In genomic region chr4:132943088-132943487, GRCm38 (mm10) we compare ENCODE assay signal across 15 mouse cellular contexts. TPM values are rescaled to one million over a fixed set of nuclear protein-coding genes. Genes with fewer than 3 reads are reported as not detected.
DNase-seq lines count a peak whose midpoint lies in the region.
"Had no signal": no experiment of that assay in that cellular context is flagged by ENCODE, and none has a peak within 500 bp of the region (broad histone marks: within the 10 kb centered on the region; RNA-seq: fewer than 3 reads in every experiment).

No protein-coding gene starts in this region.

- peak; percentile 15 for DNase-seq in heart, postnatal 4 days
- DNase-seq in heart, postnatal 14 days: no peak
- DNase-seq in ovary, postnatal 36 days (ENCODE audit: low spot score): peak; percentile 52
- DNase-seq in ovary, postnatal 10 days (ENCODE audit: low spot score): no peak
- DNase-seq in adrenal gland, postnatal 36 days: peak; percentile 70 to 83
- DNase-seq in cerebellum, adult 18-20 months: no peak
- no peak for DNase-seq in urinary bladder, adult 18-20 months (ENCODE audit: low spot score in 2 of 2)
- DNase-seq: forebrain, postnatal 0 days; gastrocnemius, postnatal 36 days; heart, postnatal 10 days; kidney, adult 8-10 months; kidney, postnatal 14 days; lung, adult 2 months; lung, postnatal 36 days; right cerebral cortex, postnatal 4 days had no signal

- intact Hi-C loops in heart, postnatal 14 days (cut with DNase I): no loop called here

RNA-seq across cellular contexts. Expression of gene Fam76a, which starts 20.7 kb away (rescaled TPM):
- 10 to 100 TPM; 33.5 to 38.1 TPM for total RNA-seq in heart, postnatal 4 days (2021)
- total RNA-seq in heart, postnatal 14 days (2021): 10 to 100 TPM; 33.2 to 40.1 TPM
- 10 to 100 TPM; 35.5 to 38.6 TPM for total RNA-seq in adrenal gland, postnatal 36 days (2021)

RNA-seq across cellular contexts. Expression of gene Fgr, which starts 30.8 kb away (rescaled TPM):
- under 1 TPM; 0.33 to 0.43 TPM for total RNA-seq in heart, postnatal 4 days (2021)
- total RNA-seq in heart, postnatal 14 days (2021): under 1 TPM; 0.43 to 0.49 TPM
- under 1 TPM; 0.30 to 0.40 TPM for total RNA-seq in adrenal gland, postnatal 36 days (2021)
- total RNA-seq: forebrain, postnatal 0 days had no signal

RNA-seq across cellular contexts. Expression of gene Stx12, which starts 58.8 kb away (rescaled TPM):
- 10 to 100 TPM; 53.9 to 54.9 TPM for total RNA-seq in heart, postnatal 4 days (2021)
- 10 to 100 TPM; 35.8 to 38.3 TPM for total RNA-seq in heart, postnatal 14 days (2021)
- total RNA-seq in adrenal gland, postnatal 36 days (2021): 10 to 100 TPM; 60.9 to 64.1 TPM

Comparison
In these comparisons a context has a peak if more than half of its experiments do, and no peak if none do; other contexts are left out.
1. DNase-seq: peak in heart, postnatal 4 days (single experiment), ovary, postnatal 36 days (single experiment) and adrenal gland, postnatal 36 days (2 of 2); none in heart, postnatal 14 days (0 of 2), ovary, postnatal 10 days (single experiment), cerebellum, adult 18-20 months (0 of 2) and urinary bladder, adult 18-20 months (0 of 2).